Mouse (Mus musculus): ENCODE measurements around the gene Sertad2. TPM values are rescaled to one million over a fixed set of nuclear protein-coding genes. Genes with fewer than 3 reads are reported as not detected.

The Sertad2 gene
- polyA plus RNA-seq, 1 experiment from 2014 or later: 36.0 TPM

GRCm38 (mm10) chr11:20631026-20631940 lies 88.2 kb downstream of the Sertad2 start:
- peak; percentile 95 for DNase-seq (ENCODE audit: low spot score)
- Histone ChIP-seq H3K4me1 (replicated peaks; ENCODE audit: insufficient read depth, low read length) (peaks cover 14% of the 10 kb centered on the region), H3K27me3 (ENCODE audit: insufficient read depth, low read length) (no peaks in the 10 kb centered on the region), H3K4me3 (replicated peaks; ENCODE audit: low read depth, low read length) (peak overlapping the region; percentile 76), H3K9ac (ENCODE audit: low read depth, low read length) (peak overlapping the region; percentile 48; the same call in 1 of the 2 replicates), H3K36me3 (ENCODE audit: insufficient read depth, low read length) (no peaks in the 10 kb centered on the region), H3K27ac (peak overlapping the region; percentile 100), H3K9me3 (replicated peaks; ENCODE audit: low read length) (no peaks in the 10 kb centered on the region), H3K4me2 (ENCODE audit: low read length) (peak overlapping the region; percentile 62)
- no peak for TF ChIP-seq CTCF (IDR thresholded peaks at IDR 0.05; ENCODE audit: low read depth)
- 2% methylated on average over 36 of the region's 36 CpGs for WGBS
- peak; percentile 89 for ATAC-seq (replicated peaks; ENCODE audit: low FRiP score, low read depth)

DNA sequence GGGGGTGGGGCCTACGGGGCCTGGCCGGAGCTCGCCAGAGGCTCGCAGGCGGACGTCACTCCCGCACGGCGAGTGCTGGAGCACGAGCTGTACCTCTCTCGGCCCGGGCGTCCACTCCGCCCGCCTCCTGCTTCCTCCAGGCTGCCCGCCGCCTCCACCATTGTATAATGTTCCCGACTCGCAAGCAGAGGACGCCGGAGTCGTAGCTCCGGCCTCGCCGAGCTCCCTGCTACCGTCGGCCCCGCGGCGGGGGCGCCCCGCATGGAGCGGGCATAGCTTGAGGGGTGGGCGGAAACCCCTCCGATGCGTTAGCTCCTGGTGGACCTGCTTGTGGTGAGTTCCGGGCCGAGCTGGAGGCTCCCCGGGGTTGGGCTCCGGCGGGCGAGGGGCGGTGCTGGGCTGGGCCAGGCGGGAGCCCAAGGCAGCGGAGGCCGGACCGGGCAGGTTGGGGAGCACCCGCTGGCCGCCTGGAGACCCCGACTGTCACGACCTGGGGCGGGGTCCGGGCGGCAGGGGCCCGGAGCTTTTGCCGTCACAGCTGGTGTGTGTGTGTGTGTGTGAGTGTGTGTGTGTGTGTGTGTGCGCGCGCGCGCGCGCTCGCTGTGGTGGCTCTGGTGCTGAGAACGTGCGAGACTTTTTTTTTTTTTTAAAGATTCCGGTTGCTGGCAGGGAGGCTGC lies 89.0 kb downstream of the Sertad2 start:
- H3K4me2 ChIP-seq (ENCODE audit: low read length): peak overlapping the region; percentile 72
- peaks cover 14% of the 10 kb centered on the region for H3K4me1 ChIP-seq (replicated peaks; ENCODE audit: insufficient read depth, low read length)
- peak overlapping the region; percentile 100 for H3K27ac ChIP-seq
- ATAC-seq (replicated peaks; ENCODE audit: low FRiP score, low read depth): peak; percentile 95
- peak; percentile 97 for DNase-seq (ENCODE audit: low spot score)
- no peaks in the 10 kb centered on the region for H3K9me3 ChIP-seq (replicated peaks; ENCODE audit: low read length)
- WGBS: under 1% methylated on average over 66 of the region's 67 CpGs
- TF ChIP-seq CTCF (IDR thresholded peaks at IDR 0.05; ENCODE audit: low read depth): peak; percentile 13; the same call in 1 of the 2 replicates
- H3K36me3 ChIP-seq (ENCODE audit: insufficient read depth, low read length): no peaks in the 10 kb centered on the region
- H3K27me3 ChIP-seq (ENCODE audit: insufficient read depth, low read length): no peaks in the 10 kb centered on the region
- H3K4me3 ChIP-seq (replicated peaks; ENCODE audit: low read depth, low read length): peak overlapping the region; percentile 76
- peak overlapping the region; percentile 90 for H3K9ac ChIP-seq (ENCODE audit: low read depth, low read length)

- Histone ChIP-seq H3K9me3 (replicated peaks; ENCODE audit: low read length) (no peaks in the 10 kb centered on the region), H3K4me2 (ENCODE audit: low read length) (peak overlapping the region; percentile 72), H3K36me3 (ENCODE audit: insufficient read depth, low read length) (no peaks in the 10 kb centered on the region), H3K9ac (ENCODE audit: low read depth, low read length) (peak overlapping the region; percentile 90), H3K4me3 (replicated peaks; ENCODE audit: low read depth, low read length) (peak overlapping the region; percentile 76), H3K27me3 (ENCODE audit: insufficient read depth, low read length) (no peaks in the 10 kb centered on the region), H3K27ac (peak overlapping the region; percentile 100), H3K4me1 (replicated peaks; ENCODE audit: insufficient read depth, low read length) (peaks cover 14% of the 10 kb centered on the region)
- DNase-seq (ENCODE audit: low spot score): peak; percentile 84
- TF ChIP-seq CTCF (IDR thresholded peaks at IDR 0.05; ENCODE audit: low read depth): no peak
- no peak for ATAC-seq (replicated peaks; ENCODE audit: low FRiP score, low read depth)
- WGBS: under 1% methylated on average over 13 of the region's 13 CpGs
Observed at GRCm38 (mm10) chr11:20632619-20632965, 89.5 kb downstream of the Sertad2 start.

DNA sequence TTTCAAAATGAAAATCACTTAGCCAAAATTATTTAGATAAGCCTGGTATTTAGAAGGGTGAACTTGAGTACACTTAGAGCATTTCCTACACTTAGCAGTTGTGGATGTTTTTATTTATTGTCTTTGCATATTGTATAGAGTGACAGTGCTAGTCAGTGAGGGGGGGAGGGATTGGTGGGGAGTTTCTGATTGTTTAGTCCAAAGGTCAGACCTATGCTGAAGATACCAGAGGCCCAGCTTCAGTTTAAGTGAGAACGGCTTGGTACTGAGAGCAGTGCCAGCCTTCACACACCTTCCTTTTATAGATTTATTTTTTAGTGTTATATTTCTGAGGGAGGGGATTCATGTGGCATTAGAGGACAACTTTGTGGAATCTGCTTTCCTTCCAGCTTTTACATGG lies 91.5 kb downstream of the Sertad2 start:
- Histone ChIP-seq H3K27ac (no peak overlapping the region), H3K36me3 (ENCODE audit: insufficient read depth, low read length) (no peaks in the 10 kb centered on the region), H3K27me3 (ENCODE audit: insufficient read depth, low read length) (no peaks in the 10 kb centered on the region), H3K9me3 (replicated peaks; ENCODE audit: low read length) (no peaks in the 10 kb centered on the region), H3K4me1 (replicated peaks; ENCODE audit: insufficient read depth, low read length) (peaks cover 18% of the 10 kb centered on the region), H3K4me3 (replicated peaks; ENCODE audit: low read depth, low read length) (no peak overlapping the region), H3K9ac (ENCODE audit: low read depth, low read length) (no peak overlapping the region), H3K4me2 (ENCODE audit: low read length) (peak overlapping the region; percentile 14; the same call in 1 of the 2 replicates)
- no peak for TF ChIP-seq CTCF (IDR thresholded peaks at IDR 0.05; ENCODE audit: low read depth)
- 72% methylated on average over 1 of the region's 1 CpGs for WGBS
- DNase-seq (ENCODE audit: low spot score) (no peak), ATAC-seq (replicated peaks; ENCODE audit: low FRiP score, low read depth) (no peak)

DNA sequence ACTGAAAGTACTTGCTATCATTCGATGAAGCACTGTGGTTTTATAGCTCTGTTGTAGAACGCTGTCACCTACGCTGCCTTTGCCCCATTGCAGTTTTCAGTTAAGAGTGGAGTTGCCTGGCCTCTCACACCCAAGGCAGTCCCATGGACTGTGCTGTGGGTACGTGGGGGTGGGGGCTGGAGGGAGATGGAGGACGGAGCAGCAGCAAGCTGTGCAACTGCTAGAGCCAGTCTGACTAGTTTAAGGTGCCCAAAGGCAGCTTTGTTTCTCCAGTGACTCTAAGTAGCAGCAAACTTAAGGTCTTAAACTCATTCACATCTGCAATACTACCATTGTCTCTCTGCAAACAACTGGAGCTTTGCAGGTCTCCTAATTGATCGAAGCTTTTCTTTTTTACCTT lies 92.6 kb downstream of the Sertad2 start:
- H3K4me3 ChIP-seq (replicated peaks; ENCODE audit: low read depth, low read length): no peak overlapping the region
- no peaks in the 10 kb centered on the region for H3K9me3 ChIP-seq (replicated peaks; ENCODE audit: low read length)
- no peak overlapping the region for H3K9ac ChIP-seq (ENCODE audit: low read depth, low read length)
- H3K4me1 ChIP-seq (replicated peaks; ENCODE audit: insufficient read depth, low read length): peaks cover 24% of the 10 kb centered on the region
- no peak for ATAC-seq (replicated peaks; ENCODE audit: low FRiP score, low read depth)
- H3K27me3 ChIP-seq (ENCODE audit: insufficient read depth, low read length): no peaks in the 10 kb centered on the region
- no peak for TF ChIP-seq CTCF (IDR thresholded peaks at IDR 0.05; ENCODE audit: low read depth)
- DNase-seq (ENCODE audit: low spot score): no peak
- peak overlapping the region; percentile 1; the same call in 1 of the 2 replicates for H3K4me2 ChIP-seq (ENCODE audit: low read length)
- H3K27ac ChIP-seq: peak overlapping the region; percentile 43
- no peaks in the 10 kb centered on the region for H3K36me3 ChIP-seq (ENCODE audit: insufficient read depth, low read length)
- WGBS: 26% methylated on average over 6 of the region's 6 CpGs

GRCm38 (mm10) chr11:20636114-20636513 lies 93.1 kb downstream of the Sertad2 start:
- H3K9ac ChIP-seq (ENCODE audit: low read depth, low read length): no peak overlapping the region
- DNase-seq (ENCODE audit: low spot score): no peak
- H3K9me3 ChIP-seq (replicated peaks; ENCODE audit: low read length): no peaks in the 10 kb centered on the region

More at GRCm38 (mm10) chr11:20636114-20636513, 93.1 kb downstream of the Sertad2 start:
- WGBS: 56% methylated on average over 4 of the region's 4 CpGs
- no peak for ATAC-seq (replicated peaks; ENCODE audit: low FRiP score, low read depth)
- H3K27me3 ChIP-seq (ENCODE audit: insufficient read depth, low read length): no peaks in the 10 kb centered on the region
- H3K4me1 ChIP-seq (replicated peaks; ENCODE audit: insufficient read depth, low read length): peaks cover 27% of the 10 kb centered on the region
- no peak for TF ChIP-seq CTCF (IDR thresholded peaks at IDR 0.05; ENCODE audit: low read depth)
- H3K4me3 ChIP-seq (replicated peaks; ENCODE audit: low read depth, low read length): no peak overlapping the region
- H3K36me3 ChIP-seq (ENCODE audit: insufficient read depth, low read length): no peaks in the 10 kb centered on the region
- H3K4me2 ChIP-seq (ENCODE audit: low read length): 0 out of 2 replicates have a peak overlapping the region, but pooled peaks have one; percentile 1
- peak overlapping the region; percentile 43 for H3K27ac ChIP-seq
